In genomic region chr3:116424973-116425284, GRCm38 (mm10) we compare ENCODE assay signal across 8 mouse cellular contexts. TPM values are rescaled to one million over a fixed set of nuclear protein-coding genes. Genes with fewer than 3 reads are reported as not detected.
DNase-seq lines count a peak whose midpoint lies in the region; ATAC-seq and TF ChIP-seq lines count a peak whose summit lies in the region.

No protein-coding gene starts in this region.

- DNase-seq in MEL-GATA-1-ER (ENCODE audit: extremely low read depth, low read depth) = peak; percentile 97
- DNase-seq in cerebellum, adult 2 months = peak; percentile 73 to 82
- DNase-seq in forelimb bud, embryonic 11.5 days (ENCODE audit: low read depth, low spot score) = peak; percentile 94
- DNase-seq in layer of hippocampus, adult 9-10 months (ENCODE audit: low spot score) = peak; percentile 69
- DNase-seq in ovary, postnatal 10 days (ENCODE audit: low spot score) = peak; percentile 52
- peak; percentile 80 to 84 for DNase-seq in thymus, postnatal 10 days (ENCODE audit: low spot score in 2 of 2)

- peak overlapping the region; percentile 73 for H3K4me2 ChIP-seq in lung, embryonic 16.5 days (ENCODE audit: low read depth, low read length)

- no peaks in the 10 kb centered on the region for H3K27me3 ChIP-seq in cerebellum, adult 2 months (ENCODE audit: control insufficient read depth, insufficient read depth, low read length)
- H3K27me3 ChIP-seq in lung, embryonic 16.5 days (ENCODE audit: control insufficient read depth, insufficient read depth, low read depth, low read length) = no peaks in the 10 kb centered on the region

- no peaks in the 10 kb centered on the region for H3K9me3 ChIP-seq in lung, embryonic 16.5 days (ENCODE audit: control insufficient read depth, low read length)

- H3K4me3 ChIP-seq in cerebellum, adult 2 months (replicated peaks; ENCODE audit: insufficient read depth, low read depth, low read length) = peak overlapping the region; percentile 62
- peak overlapping the region; percentile 94 for H3K4me3 ChIP-seq in lung, embryonic 16.5 days (ENCODE audit: low read length)

- TF ChIP-seq POLR2A in cerebellum, adult 2 months (IDR thresholded peaks at IDR 0.05; ENCODE audit: borderline replicate concordance, insufficient read depth, low read length) = no peak

- no peak overlapping the region for H3K27ac ChIP-seq in cerebellum, adult 2 months (ENCODE audit: insufficient read depth, low read length)
- peak overlapping the region; percentile 93 for H3K27ac ChIP-seq in lung, embryonic 16.5 days (ENCODE audit: low read length)

- no peaks in the 10 kb centered on the region; the same call in 1 of the 2 replicates for H3K4me1 ChIP-seq in cerebellum, adult 2 months (ENCODE audit: control insufficient read depth, insufficient read depth, low read length)
- peaks cover 7% of the 10 kb centered on the region for H3K4me1 ChIP-seq in lung, embryonic 16.5 days (replicated peaks; ENCODE audit: control insufficient read depth, insufficient read depth, low read length)

- no peaks in the 10 kb centered on the region for H3K36me3 ChIP-seq in lung, embryonic 16.5 days (ENCODE audit: control insufficient read depth, insufficient read depth, low read length)

- peak; percentile 48; the same call in 1 of the 2 replicates for TF ChIP-seq CTCF in cerebellum, adult 2 months (IDR thresholded peaks at IDR 0.05; ENCODE audit: borderline replicate concordance, insufficient read depth, low read depth, low read length)

- peak; percentile 74 to 82 for ATAC-seq in hematopoietic stem cell, adult 5-6 weeks (replicated peaks in 1 of 2; ENCODE audit: insufficient read depth in 1 of 2, low FRiP score in 2 of 2, low TSS enrichment in 1 of 2, low read depth in 1 of 2, poor library complexity in 2 of 2, severe bottlenecking in 2 of 2)
- peak; percentile 74 for ATAC-seq in lung, embryonic 16.5 days (ENCODE audit: low read depth)

- WGBS in cerebellum, adult 2 months = under 1% methylated on average over 11 of the region's 11 CpGs
- WGBS in lung, embryonic 16.5 days = 0% methylated on average over 11 of the region's 11 CpGs

- H3K9ac ChIP-seq in lung, embryonic 16.5 days (ENCODE audit: low read length) = peak overlapping the region; percentile 85

RNA-seq across cellular contexts. Expression of gene Cdc14a, which starts 1.1 kb away (rescaled TPM):
- 2.6 and 3.0 TPM in 2 replicates for polyA plus RNA-seq in cerebellum, adult 2 months (2012; rRNA removed)
- total RNA-seq in hematopoietic stem cell, adult 5-6 weeks (2017) = 35.3 and 44.7 TPM in 2 replicates
- 6.8 and 7.0 TPM in 2 replicates for polyA plus RNA-seq in lung, embryonic 16.5 days (2015; fragmentation: Nextera tagmentation; extraction: Ambion mirVana)
